ENCODE assay signal across 8 mouse cellular contexts in the genomic region with DNA sequence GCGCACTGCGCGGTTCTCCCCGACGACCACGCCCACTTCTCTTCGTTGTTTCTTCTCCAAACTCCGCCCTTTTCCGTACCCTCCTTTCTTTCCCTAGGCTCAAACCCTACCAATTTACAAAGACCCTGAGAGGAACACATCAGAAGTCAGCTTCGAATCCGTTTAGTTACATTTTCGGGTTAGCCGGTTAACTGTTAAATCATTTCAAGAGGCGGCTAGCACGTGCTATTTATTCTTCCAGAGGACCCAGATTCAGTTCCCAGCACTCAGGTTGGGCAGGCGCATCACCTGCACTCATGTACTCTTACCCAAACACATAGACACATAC. TPM values are rescaled to one million over a fixed set of nuclear protein-coding genes. Genes with fewer than 3 reads are reported as not detected.
DNase-seq lines count a peak whose midpoint lies in the region; ATAC-seq lines count a peak whose summit lies in the region.

TSS of gene Guk1 (minus strand) at position 154 of the 328 bp plus-strand sequence.

- ATAC-seq in intestine, embryonic 14.5 days (replicated peaks; ENCODE audit: low FRiP score, low TSS enrichment, low read depth), result 0 out of 2 replicates have a peak, but pooled peaks have one; percentile 4
- no peak for ATAC-seq in megakaryocyte progenitor cell, adult 5-6 weeks (replicated peaks; ENCODE audit: poor library complexity)

- no peaks in the 10 kb centered on the region for H3K36me3 ChIP-seq in intestine, embryonic 14.5 days (ENCODE audit: control insufficient read depth, insufficient read depth, low read length)

- H3K9ac ChIP-seq in intestine, embryonic 14.5 days (ENCODE audit: low read length), result peak within 1 kb of the TSS; percentile 68

- peak within 1 kb of the TSS; percentile 67 for H3K4me3 ChIP-seq in intestine, embryonic 14.5 days (ENCODE audit: low read depth, low read length)

- H3K27ac ChIP-seq in intestine, embryonic 14.5 days (ENCODE audit: low read depth), result peak within 1 kb of the TSS; percentile 89

- H3K27me3 ChIP-seq in intestine, embryonic 14.5 days (replicated peaks; ENCODE audit: control insufficient read depth, insufficient read depth, low read length), result no peaks in the 10 kb centered on the region

- H3K9me3 ChIP-seq in intestine, embryonic 14.5 days (ENCODE audit: control insufficient read depth, low read length), result no peaks in the 10 kb centered on the region

- WGBS in intestine, embryonic 14.5 days, result 6% methylated on average over 16 of the region's 16 CpGs

- H3K4me2 ChIP-seq in intestine, embryonic 14.5 days (ENCODE audit: low read length), result peak within 1 kb of the TSS; percentile 73

- peaks cover 6% of the 10 kb centered on the region for H3K4me1 ChIP-seq in intestine, embryonic 14.5 days (replicated peaks; ENCODE audit: control insufficient read depth, insufficient read depth, low read length)

- DNase-seq in layer of hippocampus, adult 18-20 months (ENCODE audit: low spot score in 2 of 2), result no peak
- DNase-seq in layer of hippocampus, adult 9-11 months, result no peak
- DNase-seq in adrenal gland, postnatal 14 days, result no peak
- no peak for DNase-seq in gastrocnemius, postnatal 10 days
- no peak for DNase-seq in intestine, embryonic 14.5 days (ENCODE audit: low spot score)
- DNase-seq in spleen, adult 12 weeks (ENCODE audit: low spot score), result no peak
- DNase-seq in spleen, postnatal 4 days (ENCODE audit: low spot score in 2 of 2), result no peak

RNA-seq across cellular contexts. Expression of gene Guk1, which starts in this region (rescaled TPM):
- 100 to 1,000 TPM; 148 to 152 TPM for total RNA-seq in layer of hippocampus, adult 18-20 months (2021)
- 69.1 and 71.8 TPM in 2 replicates for total RNA-seq in adrenal gland, postnatal 14 days (2021)
- total RNA-seq in gastrocnemius, postnatal 10 days (2021), result 10 to 100 TPM; 20.8 to 22.0 TPM
- 142 and 143 TPM in 2 replicates for polyA plus RNA-seq in intestine, embryonic 14.5 days (2014; fragmentation: Nextera tagmentation; extraction: Ambion mirVana)
- total RNA-seq in megakaryocyte progenitor cell, adult 5-6 weeks (2015), result 61.9 and 62.8 TPM in 2 replicates
- 29.9 and 34.7 TPM in 2 replicates for total RNA-seq in megakaryocyte progenitor cell, adult 5-6 weeks (2017)
